Mouse (Mus musculus) midbrain, embryonic 10.5 days (tissue): Measurements from ENCODE around the gene Lbhd2. TPM values are rescaled to one million over a fixed set of nuclear protein-coding genes. Genes with fewer than 3 reads are reported as not detected.
A peak's percentile ranks its signal among the peaks of the same experiment; 100 is the strongest.

Experiments used
- DNase-seq: peaks from one replicate; pipeline ENCODE4 v3.0.0-alpha.2; 2017; ENCODE audit warnings: low spot score
- H3K27ac ChIP-seq: fragments of 300-500 bp; sonication (generic); replicated peaks from 2 replicates; pipeline ENCODE4 v1.5.1; 2016; ENCODE audit warnings: mild to moderate bottlenecking
- H3K27me3 ChIP-seq: fragments of 300-500 bp; sonication (generic); 2 replicates; pipeline ENCODE4 v1.6.1; 2016; ENCODE audit warnings: low read depth, mild to moderate bottlenecking; ENCODE audit not compliant: poor library complexity, severe bottlenecking
- H3K36me3 ChIP-seq: fragments of 300-500 bp; sonication (generic); 2 replicates; pipeline ENCODE4 v1.6.1; 2016; ENCODE audit warnings: mild to moderate bottlenecking, moderate library complexity
- H3K4me1 ChIP-seq: fragments of 300-500 bp; sonication (generic); 2 replicates; pipeline ENCODE4 v1.6.1; 2016
- H3K4me3 ChIP-seq: fragments of 300-500 bp; sonication (generic); 2 replicates; pipeline ENCODE4 v1.5.1; 2016; ENCODE audit warnings: mild to moderate bottlenecking, moderate library complexity
- H3K9me3 ChIP-seq: fragments of 300-500 bp; sonication (generic); replicated peaks from 2 replicates; pipeline ENCODE4 v1.6.1; 2016; ENCODE audit warnings: mild to moderate bottlenecking
- WGBS: fragments of 180-500 bp; shearing (Covaris S2); methylation state at CpG from one replicate; pipeline ENCODE4 v1.1.7; 2016; 5-methylcytosine and 5-hydroxymethylcytosine counted together
- polyA plus RNA-seq: library from polyadenylated mRNA; unstranded; fragments of >200 nt; fragmentation: Nextera tagmentation; extraction: Ambion mirVana; gene quantifications from 2 replicates; pipeline ENCODE4 v1.2.1, GENCODE M21; 2016

Gene Lbhd2
- polyA plus RNA-seq, 1 experiment from 2014 or later, result not detected

DNA sequence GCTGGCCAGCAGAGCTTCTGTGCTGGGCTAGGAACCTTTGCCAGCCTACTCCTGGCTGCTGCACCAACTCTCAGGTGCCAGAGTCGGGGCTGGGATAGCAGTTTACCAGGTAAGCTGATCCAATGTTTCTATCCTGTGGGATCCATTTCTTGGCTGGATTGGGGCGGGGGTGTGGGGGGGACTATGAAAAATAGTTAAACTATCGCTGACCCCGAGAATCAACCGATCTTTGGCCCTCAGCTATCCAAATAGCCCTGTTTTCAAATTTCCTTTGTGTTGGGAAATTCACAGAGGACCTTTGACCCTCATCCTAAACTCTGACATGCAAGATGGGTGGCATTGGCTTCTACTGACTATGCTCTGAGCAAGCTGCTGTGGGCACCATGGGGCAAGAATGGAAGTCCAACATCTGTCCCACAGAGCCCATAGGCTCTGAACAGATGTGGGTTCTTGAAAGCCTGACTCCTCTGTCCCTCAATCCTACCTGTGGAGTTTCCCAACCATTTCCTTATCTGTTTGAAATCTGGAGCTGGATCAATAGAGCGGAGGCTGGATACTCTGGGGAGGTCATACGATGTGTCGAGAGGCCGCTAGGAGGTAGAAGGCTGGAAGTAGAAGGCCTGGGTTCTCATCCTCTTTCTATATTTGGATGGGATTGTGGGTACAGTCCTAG is 34.2 kb downstream of the Lbhd2 start:
- Histone ChIP-seq H3K36me3 (no peaks in the 10 kb centered on the region), H3K4me1 (peaks cover 46% of the 10 kb centered on the region), H3K27ac (no peak overlapping the region), H3K9me3 (0 out of 2 replicates have a peak, but pooled peaks cover 3% of the 10 kb centered on the region), H3K27me3 (peaks cover 96% of the 10 kb centered on the region), H3K4me3 (no peak overlapping the region)
- DNase-seq, result no peak
- WGBS, result 94% methylated on average over 9 of the region's 9 CpGs

GRCm38 (mm10) chr12:111441523-111441922 is 34.9 kb downstream of the Lbhd2 start:
- Histone ChIP-seq H3K36me3 (no peaks in the 10 kb centered on the region), H3K27me3 (peaks cover 97% of the 10 kb centered on the region), H3K4me3 (no peak overlapping the region; the same call in 1 of the 2 replicates), H3K4me1 (peaks cover 53% of the 10 kb centered on the region), H3K9me3 (0 out of 2 replicates have a peak, but pooled peaks cover 3% of the 10 kb centered on the region), H3K27ac (no peak overlapping the region)
- 52% methylated on average over 3 of the region's 3 CpGs for WGBS
- DNase-seq, result no peak

- no peaks in the 10 kb centered on the region for H3K36me3 ChIP-seq
- peaks cover 57% of the 10 kb centered on the region for H3K4me1 ChIP-seq
- peaks cover 97% of the 10 kb centered on the region for H3K27me3 ChIP-seq
- peak within 1 kb of the TSS; percentile 61 for H3K4me3 ChIP-seq
- H3K27ac ChIP-seq, result peak within 1 kb of the TSS; percentile 66; the same call in 1 of the 2 replicates
- peak; percentile 86 for DNase-seq
- H3K9me3 ChIP-seq, result 0 out of 2 replicates have a peak, but pooled peaks cover 3% of the 10 kb centered on the region
- under 1% methylated on average over 48 of the region's 48 CpGs for WGBS
Observed at GRCm38 (mm10) chr12:111442309-111443010, 35.9 kb downstream of the Lbhd2 start, which contains the start of gene Tnfaip2. TSS of gene Tnfaip2 (plus strand) at chr12:111442469.

GRCm38 (mm10) chr12:111443011-111443870 is 36.6 kb downstream of the Lbhd2 start:
- H3K27ac ChIP-seq, result peak overlapping the region; percentile 66; the same call in 1 of the 2 replicates
- 0 out of 2 replicates have a peak, but pooled peaks cover 3% of the 10 kb centered on the region for H3K9me3 ChIP-seq
- 9% methylated on average over 15 of the region's 15 CpGs for WGBS
- H3K4me3 ChIP-seq, result peak overlapping the region; percentile 61
- H3K36me3 ChIP-seq, result no peaks in the 10 kb centered on the region
- H3K27me3 ChIP-seq, result peaks cover 97% of the 10 kb centered on the region
- no peak for DNase-seq
- peaks cover 61% of the 10 kb centered on the region for H3K4me1 ChIP-seq

- Histone ChIP-seq H3K4me3 (no peak overlapping the region), H3K4me1 (peaks cover 70% of the 10 kb centered on the region), H3K36me3 (no peaks in the 10 kb centered on the region), H3K9me3 (0 out of 2 replicates have a peak, but pooled peaks cover 3% of the 10 kb centered on the region), H3K27me3 (peaks cover 100% of the 10 kb centered on the region), H3K27ac (no peak overlapping the region)
- DNase-seq, result no peak
- WGBS, result 18% methylated on average over 10 of the region's 10 CpGs
Observed at GRCm38 (mm10) chr12:111443921-111444831, 37.6 kb downstream of the Lbhd2 start.

DNA sequence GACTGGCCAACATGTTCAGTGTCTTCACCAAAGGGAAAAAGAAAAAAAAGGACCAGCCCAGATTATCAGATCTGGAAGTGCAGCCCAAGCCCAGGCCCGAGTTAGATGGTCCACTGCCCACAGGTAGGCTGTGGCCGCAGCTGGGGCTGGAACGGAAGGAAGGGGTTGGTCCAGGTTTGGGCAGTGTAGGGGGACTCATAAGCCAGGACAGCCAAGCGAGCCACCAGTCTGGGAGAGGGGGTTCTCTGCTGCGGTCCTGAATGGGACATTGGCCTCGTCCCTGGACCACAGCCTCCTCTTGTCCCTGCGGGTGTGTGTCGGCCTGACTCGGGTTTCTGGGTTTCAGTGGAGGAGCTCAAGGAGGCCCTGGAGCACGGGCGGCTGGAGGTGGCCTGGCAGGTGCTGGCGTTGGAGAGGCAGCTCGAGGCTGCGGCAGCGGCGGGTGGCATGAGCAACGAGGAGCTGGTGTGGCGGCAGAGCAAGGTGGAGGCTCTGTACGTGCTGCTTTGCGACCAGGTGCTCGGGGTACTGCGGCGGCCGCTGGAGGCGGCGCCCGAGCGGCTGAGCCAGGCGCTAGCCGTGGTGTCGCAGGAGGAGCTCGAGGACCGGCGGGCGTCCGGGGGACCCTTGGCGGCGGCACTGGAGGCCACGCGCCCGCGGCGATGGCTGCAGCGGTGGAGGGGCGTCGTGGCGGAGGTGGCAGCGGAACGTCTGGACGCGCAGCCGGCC is 38.7 kb downstream of the Lbhd2 start:
- peak overlapping the region; percentile 43 for H3K4me3 ChIP-seq
- H3K9me3 ChIP-seq, result 0 out of 2 replicates have a peak, but pooled peaks cover under 1% of the 10 kb centered on the region
- H3K27me3 ChIP-seq, result peaks cover 100% of the 10 kb centered on the region
- no peaks in the 10 kb centered on the region for H3K36me3 ChIP-seq
- peaks cover 80% of the 10 kb centered on the region for H3K4me1 ChIP-seq
- no peak overlapping the region for H3K27ac ChIP-seq
- no peak for DNase-seq
- 2% methylated on average over 50 of the region's 52 CpGs for WGBS

DNA sequence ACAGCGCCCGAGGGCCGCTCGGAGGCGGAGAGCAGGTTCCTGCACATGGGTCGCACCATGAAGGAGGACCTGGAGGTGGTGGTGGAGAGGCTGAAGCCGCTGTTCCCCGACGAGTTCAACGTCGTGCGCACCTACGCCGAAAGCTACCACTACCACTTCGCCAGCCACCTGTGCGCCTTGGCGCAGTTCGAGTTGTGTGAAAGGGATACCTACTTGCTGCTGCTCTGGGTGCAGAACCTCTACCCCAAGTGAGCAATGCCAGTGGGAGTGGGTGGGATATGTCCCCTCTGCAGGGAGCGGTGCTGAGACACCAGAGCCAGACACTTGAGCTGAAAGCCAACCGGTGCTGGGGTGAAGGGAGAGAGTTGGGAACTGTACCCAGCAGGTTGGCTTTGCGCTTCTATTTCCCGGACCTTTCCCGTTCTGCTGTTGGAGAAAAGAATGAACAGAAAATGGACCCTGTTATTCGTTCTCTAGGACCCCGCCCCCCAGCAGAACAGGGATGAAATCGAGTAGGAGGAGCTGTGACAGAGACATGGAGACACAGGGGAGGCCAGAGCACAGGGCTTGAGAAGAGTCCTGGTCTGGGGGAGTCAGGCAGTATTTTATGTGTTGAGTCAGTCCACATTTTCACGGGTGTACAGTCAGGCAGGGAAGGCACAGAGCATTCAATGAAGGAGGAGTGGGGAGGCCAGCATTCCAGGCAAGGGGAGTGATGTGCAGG is 39.4 kb downstream of the Lbhd2 start:
- H3K4me1 ChIP-seq, result peaks cover 84% of the 10 kb centered on the region
- peak overlapping the region; percentile 43 for H3K4me3 ChIP-seq
- WGBS, result 2% methylated on average over 27 of the region's 27 CpGs
- no peaks in the 10 kb centered on the region for H3K36me3 ChIP-seq
- H3K9me3 ChIP-seq, result no peaks in the 10 kb centered on the region
- no peak overlapping the region for H3K27ac ChIP-seq
- no peak for DNase-seq
- peaks cover 100% of the 10 kb centered on the region for H3K27me3 ChIP-seq

- H3K27ac ChIP-seq, result no peak overlapping the region
- H3K4me3 ChIP-seq, result no peak overlapping the region
- H3K27me3 ChIP-seq, result peaks cover 100% of the 10 kb centered on the region
- no peaks in the 10 kb centered on the region for H3K9me3 ChIP-seq
- H3K36me3 ChIP-seq, result no peaks in the 10 kb centered on the region
- 24% methylated on average over 5 of the region's 5 CpGs for WGBS
- H3K4me1 ChIP-seq, result peaks cover 80% of the 10 kb centered on the region
- DNase-seq, result no peak
Observed at GRCm38 (mm10) chr12:111446745-111447144, 40.1 kb downstream of the Lbhd2 start.

DNA sequence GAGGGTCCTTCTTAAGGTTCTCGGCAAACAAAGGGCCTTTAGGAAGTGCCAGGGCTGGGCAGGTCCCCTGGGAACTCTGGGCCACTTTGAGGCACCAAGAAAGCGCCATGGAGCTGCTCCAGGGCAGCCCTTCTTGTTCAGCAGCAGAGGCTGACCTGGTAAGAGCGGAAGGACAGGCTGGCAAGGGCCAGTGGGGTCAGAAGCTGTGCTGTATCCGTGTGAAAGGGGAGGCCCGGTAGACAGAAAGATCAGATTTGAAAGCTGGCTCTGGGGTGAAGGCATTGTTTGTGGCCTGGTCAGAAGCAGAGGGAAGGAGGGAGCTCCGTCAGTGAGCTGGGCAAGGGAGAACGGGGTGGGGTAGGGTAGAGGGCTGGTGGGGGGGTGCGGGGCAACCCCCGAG is 40.7 kb downstream of the Lbhd2 start:
- Histone ChIP-seq H3K4me3 (no peak overlapping the region; the same call in 1 of the 2 replicates), H3K27me3 (peaks cover 100% of the 10 kb centered on the region), H3K36me3 (no peaks in the 10 kb centered on the region), H3K4me1 (peaks cover 74% of the 10 kb centered on the region), H3K9me3 (no peaks in the 10 kb centered on the region), H3K27ac (no peak overlapping the region)
- no peak for DNase-seq
- WGBS, result 9% methylated on average over 9 of the region's 9 CpGs

DNA sequence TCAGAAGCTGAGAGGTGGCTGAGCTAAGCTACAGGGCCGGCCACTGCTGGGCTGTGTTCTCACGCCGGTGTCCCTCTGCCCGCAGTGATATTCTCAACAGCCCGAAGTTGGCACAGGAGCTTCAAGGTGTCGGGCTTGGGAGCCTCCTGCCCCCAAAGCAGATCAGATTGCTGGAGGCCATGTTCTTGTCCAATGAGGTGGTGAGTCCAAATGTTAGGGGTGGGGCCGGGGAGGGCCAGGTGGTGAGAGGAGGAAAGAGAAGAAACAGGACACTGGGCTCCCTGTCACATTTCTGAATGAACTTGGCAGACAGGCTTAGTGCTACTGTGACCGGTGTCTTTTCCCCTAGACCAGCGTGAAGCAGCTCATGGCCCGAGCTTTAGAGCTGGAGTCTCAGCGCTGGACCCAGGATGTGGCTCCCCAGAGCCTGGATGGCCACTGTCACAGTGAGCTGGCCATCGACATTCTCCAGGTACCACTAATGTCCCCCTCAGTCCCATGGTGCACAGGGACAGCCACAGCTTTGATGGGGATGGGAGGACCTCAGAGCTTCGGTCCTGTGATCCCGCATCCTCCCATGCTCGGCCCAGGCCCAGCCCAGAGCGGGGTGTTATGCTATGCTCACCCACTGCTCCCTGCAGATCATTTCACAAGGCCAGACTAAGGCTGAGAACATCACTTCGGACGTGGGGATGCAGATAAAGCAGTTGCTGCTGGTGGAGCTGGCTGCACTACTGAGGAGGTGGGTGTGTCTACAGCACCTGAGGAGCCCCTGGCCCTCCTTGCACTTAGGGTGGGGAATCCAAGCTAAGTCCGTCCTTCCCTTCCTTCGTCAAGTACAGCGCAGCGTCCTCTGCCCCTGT is 41.5 kb downstream of the Lbhd2 start:
- DNase-seq, result no peak
- H3K27ac ChIP-seq, result no peak overlapping the region
- peaks cover 99% of the 10 kb centered on the region for H3K27me3 ChIP-seq
- no peaks in the 10 kb centered on the region for H3K36me3 ChIP-seq
- H3K4me1 ChIP-seq, result peaks cover 66% of the 10 kb centered on the region
- 13% methylated on average over 22 of the region's 22 CpGs for WGBS
- no peaks in the 10 kb centered on the region for H3K9me3 ChIP-seq
- H3K4me3 ChIP-seq, result no peak overlapping the region; the same call in 1 of the 2 replicates
